Mouse (Mus musculus) embryo, embryonic 10 days (tissue): Measurements from ENCODE around the gene Lhpp.

Experiments used
- DNase-seq: peaks from one replicate; pipeline ENCODE4 v3.0.0-alpha.2; 2015; ENCODE audit warnings: low spot score

Gene Lhpp

GRCm38 (mm10) chr7:132682336-132682735 is 71.9 kb downstream of the Lhpp start:
- DNase-seq, result no peak

- no peak for DNase-seq
These were observed 72.5 kb downstream of the Lhpp start for GRCm38 (mm10) chr7:132682901-132683300.

GRCm38 (mm10) chr7:132683923-132684322 is 73.5 kb downstream of the Lhpp start:
- no peak for DNase-seq

- DNase-seq, result no peak
These were observed 76.1 kb downstream of the Lhpp start for GRCm38 (mm10) chr7:132686515-132686914.

GRCm38 (mm10) chr7:132687897-132688296 is 77.5 kb downstream of the Lhpp start:
- peak; percentile 12 for DNase-seq

GRCm38 (mm10) chr7:132688721-132689120 is 78.3 kb downstream of the Lhpp start:
- peak; percentile 34 for DNase-seq

GRCm38 (mm10) chr7:132689722-132690121 is 79.3 kb downstream of the Lhpp start:
- no peak for DNase-seq

- DNase-seq, result no peak
These were observed 80.5 kb downstream of the Lhpp start for GRCm38 (mm10) chr7:132690716-132691472.

- no peak for DNase-seq
These were observed 82.3 kb downstream of the Lhpp start for GRCm38 (mm10) chr7:132692719-132693118.

- no peak for DNase-seq
These were observed 83.1 kb downstream of the Lhpp start for GRCm38 (mm10) chr7:132693561-132693960.

GRCm38 (mm10) chr7:132697258-132697796 is 86.9 kb downstream of the Lhpp start:
- no peak for DNase-seq

GRCm38 (mm10) chr7:132698737-132699136 is 88.3 kb downstream of the Lhpp start:
- no peak for DNase-seq

- DNase-seq, result no peak
These were observed 88.7 kb downstream of the Lhpp start for GRCm38 (mm10) chr7:132699165-132699564.

GRCm38 (mm10) chr7:132699639-132700038 is 89.2 kb downstream of the Lhpp start:
- no peak for DNase-seq

GRCm38 (mm10) chr7:132700107-132700506 is 89.7 kb downstream of the Lhpp start:
- no peak for DNase-seq

GRCm38 (mm10) chr7:132701412-132701811 is 91.0 kb downstream of the Lhpp start:
- DNase-seq, result no peak

GRCm38 (mm10) chr7:132702024-132702423 is 91.6 kb downstream of the Lhpp start:
- no peak for DNase-seq

- no peak for DNase-seq
These were observed 92.1 kb downstream of the Lhpp start for GRCm38 (mm10) chr7:132702492-132703070.

GRCm38 (mm10) chr7:132703515-132704309 is 93.3 kb downstream of the Lhpp start:
- DNase-seq, result no peak

GRCm38 (mm10) chr7:132704310-132704875 is 94.0 kb downstream of the Lhpp start:
- DNase-seq, result no peak

- no peak for DNase-seq
These were observed 94.7 kb downstream of the Lhpp start for GRCm38 (mm10) chr7:132705130-132705529.

GRCm38 (mm10) chr7:132711579-132711978 is 101.1 kb downstream of the Lhpp start:
- no peak for DNase-seq
